Mouse (Mus musculus): Measurements from ENCODE around the gene Rcor3. TPM values are rescaled to one million over a fixed set of nuclear protein-coding genes. Genes with fewer than 3 reads are reported as not detected.

Gene Rcor3
- 19.9 and 38.0 TPM in 2 replicates for polyA plus RNA-seq (2012; rRNA removed)

DNA sequence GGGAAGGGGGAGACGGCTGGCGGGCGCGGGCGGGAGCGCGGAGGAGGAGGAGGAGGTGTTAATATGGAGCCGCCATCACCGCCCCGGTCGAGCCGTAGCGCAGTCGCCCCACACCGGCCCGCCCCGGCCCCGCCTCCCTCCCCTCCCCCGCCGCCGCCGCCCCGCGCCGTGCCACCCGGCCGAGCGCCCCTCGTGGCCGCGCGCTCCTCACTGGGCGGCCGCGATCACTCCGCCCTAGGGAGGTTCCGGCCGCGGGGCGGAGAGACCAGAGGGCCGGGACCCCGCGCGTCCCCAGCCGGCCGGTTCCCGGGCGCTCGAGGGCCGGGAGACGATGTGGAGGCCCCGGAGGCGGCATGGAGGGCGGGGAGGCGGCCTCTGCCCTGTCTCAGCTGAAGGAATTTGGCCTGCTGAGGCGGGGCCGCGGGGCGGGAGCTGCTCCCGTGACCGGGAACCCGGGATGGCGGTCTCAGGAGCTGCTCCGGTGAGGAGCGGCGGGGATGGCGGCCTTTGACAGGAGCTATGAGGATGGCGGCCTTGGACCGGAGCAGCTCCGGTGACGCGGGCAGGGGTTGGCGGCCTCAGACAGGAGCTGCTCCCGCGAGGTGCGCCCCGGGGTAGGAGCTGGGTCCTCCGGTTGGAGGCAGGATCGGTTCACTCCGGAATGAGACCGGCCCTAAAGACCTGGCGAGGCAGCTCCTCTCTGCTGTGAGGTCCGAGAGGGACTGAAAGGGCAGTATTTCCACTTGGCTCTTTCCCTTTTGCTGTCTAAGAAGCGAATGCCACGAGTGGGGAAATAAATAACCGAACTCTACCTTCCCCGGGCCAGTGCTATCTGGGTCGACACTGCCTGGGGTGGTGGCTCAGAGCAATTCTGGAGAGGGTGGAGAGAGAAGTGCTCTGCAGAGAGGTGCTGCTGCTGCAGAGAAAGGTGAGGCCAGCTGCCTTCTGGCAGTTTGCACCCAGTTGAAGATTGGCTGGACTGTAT is at the start of gene Rcor3:
Gene Rcor3, minus strand, starts transcription at position 137 of the 985 bp plus-strand sequence.
- TF ChIP-seq POLR2A (IDR thresholded peaks at IDR 0.05; ENCODE audit: low read depth, low read length) (peak; percentile 67), CTCF (IDR thresholded peaks at IDR 0.05; ENCODE audit: extremely low read depth, insufficient read length, insufficient replicate concordance, low read depth, low read length) (peak; percentile 25; the same call in 1 of the 2 replicates)
- WGBS, result under 1% methylated on average over 66 of the region's 88 CpGs

DNA sequence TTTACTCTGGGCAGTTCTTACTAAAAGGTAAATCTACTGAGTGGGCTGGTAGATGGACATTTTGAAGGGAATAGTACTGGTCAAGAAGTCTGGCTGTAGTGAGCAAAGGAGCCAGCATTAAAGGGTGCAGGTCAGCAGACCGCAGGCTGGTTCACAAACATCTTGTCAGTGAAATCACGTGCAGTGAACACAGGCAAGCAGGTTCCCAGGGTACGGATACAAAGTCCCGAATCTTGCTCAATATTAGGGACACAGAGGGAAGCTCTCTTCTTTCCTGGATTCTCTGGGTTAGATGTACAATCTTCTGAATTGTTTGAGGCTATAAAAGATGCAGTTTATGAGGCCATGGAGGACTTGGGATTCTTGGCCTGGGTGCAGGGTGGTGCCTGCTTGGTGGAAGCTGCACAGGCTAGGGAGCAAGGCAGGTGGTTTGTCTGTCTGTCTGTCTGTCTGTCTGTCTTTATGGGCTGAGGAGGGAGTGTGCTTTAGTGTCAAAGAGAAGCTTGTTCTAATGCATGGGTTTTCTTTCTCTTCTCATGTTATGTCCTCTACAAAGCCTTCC is 43.9 kb upstream of the Rcor3 start:
- H3K27me3 ChIP-seq (ENCODE audit: control insufficient read depth, insufficient read depth, low read length), result no peaks in the 10 kb centered on the region

More for the DNA sequence above, at the start of gene Rcor3:
- no peaks in the 10 kb centered on the region for H3K27me3 ChIP-seq (ENCODE audit: control insufficient read depth, insufficient read depth, low read length)
- H3K4me1 ChIP-seq (ENCODE audit: control insufficient read depth, insufficient read depth, insufficient read length, low read length), result no peaks in the 10 kb centered on the region
- H3K27ac ChIP-seq (ENCODE audit: insufficient read depth, low read depth, low read length), result peak within 1 kb of the TSS; percentile 89
- H3K36me3 ChIP-seq (ENCODE audit: control insufficient read depth, insufficient read depth, low read length), result peaks cover 3% of the 10 kb centered on the region; the same call in 1 of the 2 replicates
- peak within 1 kb of the TSS; percentile 95 for H3K4me3 ChIP-seq (ENCODE audit: low read depth, low read length)

DNA sequence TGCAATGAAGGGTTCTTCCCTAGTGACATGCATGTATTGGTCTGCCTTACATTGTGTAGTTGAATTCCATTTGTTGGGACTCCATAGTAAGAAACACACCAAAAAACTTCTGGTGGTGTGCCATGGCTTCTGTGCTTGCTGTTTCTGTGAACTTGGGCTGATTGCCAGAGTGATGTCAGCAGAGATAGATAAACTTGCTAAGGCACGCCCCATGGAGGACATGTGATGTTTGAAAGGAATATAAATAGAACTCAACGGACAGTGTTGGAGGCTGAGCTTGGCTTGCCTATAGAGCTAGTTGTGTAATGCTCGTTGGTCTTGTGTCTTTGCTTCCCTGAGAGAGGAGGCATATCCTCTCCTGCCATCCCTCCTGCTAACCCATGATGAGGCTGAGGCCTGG is 42.0 kb upstream of the Rcor3 start:
- no peaks in the 10 kb centered on the region for H3K27me3 ChIP-seq (ENCODE audit: control insufficient read depth, insufficient read depth, low read length)
- H3K4me1 ChIP-seq (ENCODE audit: control insufficient read depth, insufficient read depth, insufficient read length, low read length), result no peaks in the 10 kb centered on the region
- H3K27ac ChIP-seq (ENCODE audit: insufficient read depth, low read depth, low read length), result no peak overlapping the region
- TF ChIP-seq CTCF (IDR thresholded peaks at IDR 0.05; ENCODE audit: extremely low read depth, insufficient read length, insufficient replicate concordance, low read depth, low read length) (no peak), POLR2A (IDR thresholded peaks at IDR 0.05; ENCODE audit: low read depth, low read length) (no peak)
- WGBS, result 28% methylated on average over 3 of the region's 3 CpGs
- H3K4me3 ChIP-seq (ENCODE audit: low read depth, low read length), result no peak overlapping the region
- H3K36me3 ChIP-seq (ENCODE audit: control insufficient read depth, insufficient read depth, low read length), result no peaks in the 10 kb centered on the region

More for the DNA sequence above, 43.9 kb upstream of the Rcor3 start:
- Histone ChIP-seq H3K4me3 (ENCODE audit: low read depth, low read length) (no peak overlapping the region), H3K36me3 (ENCODE audit: control insufficient read depth, insufficient read depth, low read length) (no peaks in the 10 kb centered on the region), H3K27ac (ENCODE audit: insufficient read depth, low read depth, low read length) (no peak overlapping the region), H3K4me1 (ENCODE audit: control insufficient read depth, insufficient read depth, insufficient read length, low read length) (no peaks in the 10 kb centered on the region)
- 42% methylated on average over 4 of the region's 4 CpGs for WGBS
- no peak for TF ChIP-seq CTCF (IDR thresholded peaks at IDR 0.05; ENCODE audit: extremely low read depth, insufficient read length, insufficient replicate concordance, low read depth, low read length)
- no peak for TF ChIP-seq POLR2A (IDR thresholded peaks at IDR 0.05; ENCODE audit: low read depth, low read length)

DNA sequence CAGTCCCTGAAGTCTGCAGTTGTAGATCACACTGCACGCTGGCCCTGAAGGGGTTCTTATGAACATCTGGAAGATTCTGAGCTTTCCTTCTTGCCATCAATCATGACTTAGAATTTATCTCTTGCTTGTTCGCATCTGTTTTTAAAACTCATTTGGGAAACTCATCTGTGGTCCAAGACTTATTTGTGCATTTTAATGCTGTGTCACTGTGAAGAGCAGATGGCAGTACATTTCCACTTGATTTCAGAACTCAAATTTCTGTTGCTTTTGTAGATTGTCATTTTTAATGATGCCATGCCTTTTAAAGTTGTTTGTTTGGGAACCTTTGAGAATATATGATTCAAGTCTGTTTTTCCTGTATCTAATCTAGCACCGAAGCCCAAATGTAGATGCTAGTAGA is 33.6 kb upstream of the Rcor3 start:
- Histone ChIP-seq H3K27me3 (ENCODE audit: control insufficient read depth, insufficient read depth, low read length) (no peaks in the 10 kb centered on the region), H3K27ac (ENCODE audit: insufficient read depth, low read depth, low read length) (no peak overlapping the region), H3K36me3 (ENCODE audit: control insufficient read depth, insufficient read depth, low read length) (no peaks in the 10 kb centered on the region), H3K4me3 (ENCODE audit: low read depth, low read length) (no peak overlapping the region), H3K4me1 (ENCODE audit: control insufficient read depth, insufficient read depth, insufficient read length, low read length) (no peaks in the 10 kb centered on the region)
- 87% methylated on average over 3 of the region's 3 CpGs for WGBS
- TF ChIP-seq POLR2A (IDR thresholded peaks at IDR 0.05; ENCODE audit: low read depth, low read length), result no peak
- TF ChIP-seq CTCF (IDR thresholded peaks at IDR 0.05; ENCODE audit: extremely low read depth, insufficient read length, insufficient replicate concordance, low read depth, low read length), result no peak

DNA sequence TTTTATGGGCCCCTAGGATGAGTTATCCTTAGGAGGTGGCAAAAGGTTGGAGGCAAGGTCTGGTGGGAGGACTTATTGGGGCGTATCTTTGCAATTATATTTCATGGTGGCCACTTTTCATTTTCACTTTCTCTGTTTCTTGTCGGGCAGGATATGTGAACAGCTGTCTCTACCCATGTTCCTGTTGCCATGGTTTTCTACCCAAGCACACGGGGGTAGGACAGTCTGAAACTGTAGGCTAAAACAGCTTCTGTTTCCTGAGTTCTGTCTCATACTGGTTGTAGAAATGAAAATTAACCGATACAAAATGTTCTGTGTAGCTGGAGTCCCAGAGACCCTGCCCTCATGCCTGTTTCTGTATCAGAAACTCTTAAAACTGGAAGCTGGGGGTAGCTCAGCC is 13.3 kb upstream of the Rcor3 start:
- Histone ChIP-seq H3K4me1 (ENCODE audit: control insufficient read depth, insufficient read depth, insufficient read length, low read length) (no peaks in the 10 kb centered on the region), H3K27me3 (ENCODE audit: control insufficient read depth, insufficient read depth, low read length) (no peaks in the 10 kb centered on the region), H3K36me3 (ENCODE audit: control insufficient read depth, insufficient read depth, low read length) (peaks cover 6% of the 10 kb centered on the region), H3K4me3 (ENCODE audit: low read depth, low read length) (no peak overlapping the region), H3K27ac (ENCODE audit: insufficient read depth, low read depth, low read length) (no peak overlapping the region)
- WGBS, result 78% methylated on average over 4 of the region's 4 CpGs
- TF ChIP-seq POLR2A (IDR thresholded peaks at IDR 0.05; ENCODE audit: low read depth, low read length) (no peak), CTCF (IDR thresholded peaks at IDR 0.05; ENCODE audit: extremely low read depth, insufficient read length, insufficient replicate concordance, low read depth, low read length) (no peak)

DNA sequence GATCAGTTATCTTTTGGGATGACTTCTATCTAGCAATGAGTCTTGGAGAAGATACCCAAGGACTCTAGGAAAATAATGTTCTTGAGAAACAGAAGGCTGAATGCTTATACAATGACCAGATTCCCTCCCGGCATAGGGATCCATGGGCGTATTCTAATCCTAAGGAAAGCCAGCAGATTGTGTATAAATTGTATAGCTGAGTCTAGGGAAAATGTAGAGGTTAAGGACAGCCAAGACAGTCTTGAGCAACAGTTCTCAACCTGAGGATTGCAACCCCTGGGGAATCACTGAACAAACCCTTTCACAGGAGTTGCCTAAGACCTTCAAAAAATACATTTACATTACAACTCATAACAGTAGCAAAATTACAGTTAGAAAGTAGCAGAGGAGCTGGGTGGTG is 2.5 kb upstream of the Rcor3 start:
- Histone ChIP-seq H3K27ac (ENCODE audit: insufficient read depth, low read depth, low read length) (no peak overlapping the region), H3K4me1 (ENCODE audit: control insufficient read depth, insufficient read depth, insufficient read length, low read length) (no peaks in the 10 kb centered on the region), H3K4me3 (ENCODE audit: low read depth, low read length) (no peak overlapping the region), H3K36me3 (ENCODE audit: control insufficient read depth, insufficient read depth, low read length) (0 out of 2 replicates have a peak, but pooled peaks cover 1% of the 10 kb centered on the region), H3K27me3 (ENCODE audit: control insufficient read depth, insufficient read depth, low read length) (no peaks in the 10 kb centered on the region)
- TF ChIP-seq POLR2A (IDR thresholded peaks at IDR 0.05; ENCODE audit: low read depth, low read length), result no peak
- TF ChIP-seq CTCF (IDR thresholded peaks at IDR 0.05; ENCODE audit: extremely low read depth, insufficient read length, insufficient replicate concordance, low read depth, low read length), result no peak
- WGBS, result 93% methylated on average over 2 of the region's 2 CpGs
